Mouse (Mus musculus) kidney, embryonic 14.5 days (tissue): ENCODE measurements around the gene Lsm2. TPM values are rescaled to one million over a fixed set of nuclear protein-coding genes. Genes with fewer than 3 reads are reported as not detected.
"Not testable (repeated sequence)": the region's sequence is repeated elsewhere in the genome, so short reads cannot be mapped to it uniquely, and the experiment has no call there.

Experiments
- ATAC-seq: fragments of 200-750 bp; cut with Nextera tagmentation; 2 replicates; pipeline ENCODE4 v1.8.0; 2017; ENCODE audit warnings: moderate number of reproducible peaks, mild to moderate bottlenecking, moderate TSS enrichment, moderate library complexity; ENCODE audit not compliant: low FRiP score, low TSS enrichment
- H3K27ac ChIP-seq: fragments of 300-500 bp; sonication (generic); 2 replicates; pipeline ENCODE4 v1.5.1; 2014; ENCODE audit warnings: low read depth, mild to moderate bottlenecking, low read length, moderate library complexity, mixed read lengths
- H3K27me3 ChIP-seq: fragments of 300-500 bp; sonication (generic); 2 replicates; pipeline ENCODE4 v1.6.1; 2014; ENCODE audit warnings: mild to moderate bottlenecking, low read length; ENCODE audit not compliant: control insufficient read depth, insufficient read depth
- H3K36me3 ChIP-seq: fragments of 300-500 bp; sonication (generic); 2 replicates; pipeline ENCODE4 v1.6.1; 2014; ENCODE audit warnings: low read length, mixed read lengths; ENCODE audit not compliant: control insufficient read depth, insufficient read depth
- H3K4me1 ChIP-seq: fragments of 300-500 bp; sonication (generic); 2 replicates; pipeline ENCODE4 v1.6.1; 2014; ENCODE audit warnings: low read length, mixed read lengths; ENCODE audit not compliant: control insufficient read depth, insufficient read depth
- H3K4me2 ChIP-seq: fragments of 300-500 bp; sonication (generic); replicated peaks from 2 replicates; pipeline ENCODE4 v1.6.1; 2014; ENCODE audit warnings: low read depth, mild to moderate bottlenecking, low read length
- H3K4me3 ChIP-seq: fragments of 300-500 bp; sonication (generic); 2 replicates; pipeline ENCODE4 v1.5.1; 2014; ENCODE audit warnings: mild to moderate bottlenecking, low read length
- H3K9ac ChIP-seq: fragments of 300-500 bp; sonication (generic); 2 replicates; pipeline ENCODE4 v1.6.1; 2014; ENCODE audit warnings: low read depth, mild to moderate bottlenecking, low read length, moderate library complexity
- H3K9me3 ChIP-seq: fragments of 300-500 bp; sonication (generic); 2 replicates; pipeline ENCODE4 v1.6.1; 2016; ENCODE audit warnings: low read length; ENCODE audit not compliant: control insufficient read depth
- WGBS: fragments of 180-500 bp; shearing (Covaris S2); extraction: QIAGEN DNeasy Blood & Tissue Kit; methylation state at CpG from one replicate; pipeline ENCODE4 v1.1.7; 2014; 5-methylcytosine and 5-hydroxymethylcytosine counted together
- polyA plus RNA-seq: library from polyadenylated mRNA; unstranded; fragments of >200 nt; fragmentation: Nextera tagmentation; extraction: Ambion mirVana; gene quantifications from 2 replicates; pipeline ENCODE4 v1.2.1, GENCODE M21; 2014

Gene Lsm2
- polyA plus RNA-seq, 1 experiment from 2014 or later = 246 TPM

GRCm38 (mm10) chr17:34972069-34972749 is 9.5 kb upstream of the Lsm2 start, which contains the start of the genes Hspa1a and Hspa1l:
TSS of gene Hspa1a (minus strand) at chr17:34972156.
TSS of gene Hspa1l (plus strand) at chr17:34972703.
- 1% methylated on average over 26 of the region's 33 CpGs for WGBS
- peak within 1 kb of the TSS; percentile 72 for H3K4me2 ChIP-seq
- H3K9me3 ChIP-seq, H3K36me3 ChIP-seq, H3K27ac ChIP-seq, H3K4me1 ChIP-seq: not testable (repeated sequence)
- H3K9ac ChIP-seq = peak within 1 kb of the TSS; percentile 42; the same call in 1 of the 2 replicates
- peak; percentile 95 for ATAC-seq
- peaks cover 20% of the 10 kb centered on the region for H3K27me3 ChIP-seq
- peak within 1 kb of the TSS; percentile 38 for H3K4me3 ChIP-seq

GRCm38 (mm10) chr17:34975581-34976492 is 5.8 kb upstream of the Lsm2 start:
- no peak overlapping the region for H3K4me2 ChIP-seq
- no peak overlapping the region for H3K4me3 ChIP-seq
- no peaks in the 10 kb centered on the region for H3K9me3 ChIP-seq
- H3K4me1 ChIP-seq = 0 out of 2 replicates have a peak, but pooled peaks cover 4% of the 10 kb centered on the region
- no peaks in the 10 kb centered on the region for H3K27me3 ChIP-seq
- 70% methylated on average over 3 of the region's 3 CpGs for WGBS
- H3K36me3 ChIP-seq = no peaks in the 10 kb centered on the region
- H3K27ac ChIP-seq = no peak overlapping the region
- H3K9ac ChIP-seq = no peak overlapping the region
- ATAC-seq = no peak

GRCm38 (mm10) chr17:34977000-34977399 is 4.7 kb upstream of the Lsm2 start:
- H3K27me3 ChIP-seq = no peaks in the 10 kb centered on the region
- H3K9me3 ChIP-seq = no peaks in the 10 kb centered on the region
- 91% methylated on average over 20 of the region's 20 CpGs for WGBS
- no peak overlapping the region for H3K27ac ChIP-seq
- H3K4me1 ChIP-seq = 0 out of 2 replicates have a peak, but pooled peaks cover 5% of the 10 kb centered on the region
- H3K36me3 ChIP-seq = no peaks in the 10 kb centered on the region
- H3K4me2 ChIP-seq = no peak overlapping the region
- H3K4me3 ChIP-seq = no peak overlapping the region
- no peak overlapping the region for H3K9ac ChIP-seq
- no peak for ATAC-seq

GRCm38 (mm10) chr17:34978239-34978638 is 3.4 kb upstream of the Lsm2 start:
- no peak overlapping the region for H3K27ac ChIP-seq
- WGBS = 89% methylated on average over 27 of the region's 27 CpGs
- no peak overlapping the region for H3K9ac ChIP-seq
- ATAC-seq = no peak
- peaks cover 8% of the 10 kb centered on the region; the same call in 1 of the 2 replicates for H3K4me1 ChIP-seq
- H3K9me3 ChIP-seq = no peaks in the 10 kb centered on the region
- H3K27me3 ChIP-seq = no peaks in the 10 kb centered on the region
- H3K36me3 ChIP-seq = no peaks in the 10 kb centered on the region
- no peak overlapping the region for H3K4me3 ChIP-seq
- no peak overlapping the region for H3K4me2 ChIP-seq

- Histone ChIP-seq H3K27me3 (no peaks in the 10 kb centered on the region), H3K4me1 (peaks cover 8% of the 10 kb centered on the region; the same call in 1 of the 2 replicates), H3K4me2 (no peak overlapping the region), H3K9me3 (no peaks in the 10 kb centered on the region), H3K9ac (no peak overlapping the region), H3K36me3 (no peaks in the 10 kb centered on the region), H3K27ac (no peak overlapping the region), H3K4me3 (no peak overlapping the region)
- ATAC-seq = no peak
- WGBS = 92% methylated on average over 4 of the region's 4 CpGs
Observed at GRCm38 (mm10) chr17:34979631-34980030, 2.0 kb upstream of the Lsm2 start.

- 23% methylated on average over 2 of the region's 2 CpGs for WGBS
- Histone ChIP-seq H3K4me1 (peaks cover 8% of the 10 kb centered on the region; the same call in 1 of the 2 replicates), H3K27me3 (no peaks in the 10 kb centered on the region), H3K4me3 (peak overlapping the region; percentile 84), H3K36me3 (peaks cover 8% of the 10 kb centered on the region), H3K9ac (peak overlapping the region; percentile 94; the same call in 1 of the 2 replicates), H3K9me3 (no peaks in the 10 kb centered on the region), H3K4me2 (peak overlapping the region; percentile 71), H3K27ac (peak overlapping the region; percentile 99; the same call in 1 of the 2 replicates)
- ATAC-seq = no peak
Observed at GRCm38 (mm10) chr17:34980655-34981054, 1.0 kb upstream of the Lsm2 start.

- Histone ChIP-seq H3K4me1 (peaks cover 8% of the 10 kb centered on the region; the same call in 1 of the 2 replicates), H3K27ac (peak overlapping the region; percentile 99), H3K9me3 (no peaks in the 10 kb centered on the region), H3K36me3 (peaks cover 20% of the 10 kb centered on the region), H3K27me3 (no peaks in the 10 kb centered on the region), H3K4me2 (peak overlapping the region; percentile 71), H3K9ac (peak overlapping the region; percentile 94), H3K4me3 (peak overlapping the region; percentile 84)
- under 1% methylated on average over 15 of the region's 15 CpGs for WGBS
- ATAC-seq = no peak; the same call in 1 of the 2 replicates
Observed at GRCm38 (mm10) chr17:34982328-34982727, 666 bp downstream of the Lsm2 start.

- Histone ChIP-seq H3K9me3 (no peaks in the 10 kb centered on the region), H3K27ac (no peak overlapping the region), H3K4me2 (no peak overlapping the region), H3K4me3 (no peak overlapping the region), H3K36me3 (peaks cover 30% of the 10 kb centered on the region), H3K27me3 (no peaks in the 10 kb centered on the region), H3K9ac (no peak overlapping the region), H3K4me1 (peaks cover 8% of the 10 kb centered on the region; the same call in 1 of the 2 replicates)
- WGBS = 79% methylated on average over 2 of the region's 2 CpGs
- no peak for ATAC-seq
Observed at GRCm38 (mm10) chr17:34984218-34984617, 2.6 kb downstream of the Lsm2 start.
